Mouse (Mus musculus) cerebellum, postnatal 4 days (tissue): ENCODE measurements around the gene Adam29.

ENCODE experiments used
- DNase-seq, 2 experiments: peaks; one replicate each; pipeline ENCODE4 v3.0.0; 2022; ENCODE audit warnings: low spot score in 2 of 2, mixed read lengths in 1 of 2

Gene Adam29

GRCm38 (mm10) chr8:55906848-55907247, at the start of gene Adam29:
Gene Adam29, minus strand, starts transcription at chr8:55906948.
- no peak for DNase-seq

GRCm38 (mm10) chr8:55940526-55940880, 33.8 kb upstream of the Adam29 start:
- peak in 1 of 2 experiments; percentile 12 for DNase-seq

GRCm38 (mm10) chr8:55939870-55940525, 33.2 kb upstream of the Adam29 start, which contains the start of gene Glra3:
Gene Glra3, plus strand, starts transcription at chr8:55940460.
- DNase-seq = peak; percentile 27 to 63
